Mouse (Mus musculus): Measurements from ENCODE around the gene Plekhn1.

Plekhn1 gene

DNA sequence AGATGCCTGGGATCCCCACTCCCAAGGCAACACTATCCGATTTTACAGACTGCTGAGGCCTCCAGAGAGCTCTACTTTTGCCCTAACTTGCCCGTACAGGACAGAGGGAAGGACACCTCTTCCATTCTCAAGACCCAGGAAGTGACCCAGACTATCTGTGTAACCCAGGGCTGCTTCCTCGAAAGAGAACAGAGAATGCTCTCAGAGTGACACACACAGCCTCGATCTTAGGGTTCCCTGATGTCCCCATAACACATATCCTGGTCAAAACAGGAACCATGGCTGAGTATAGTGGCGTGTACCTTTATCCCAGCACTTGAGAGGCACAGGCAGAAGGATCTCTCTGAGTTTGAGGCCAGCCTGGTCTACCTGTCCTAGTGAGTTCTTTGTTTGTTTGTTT lies 50.9 kb downstream of the Plekhn1 start:
- no peak for DNase-seq

DNA sequence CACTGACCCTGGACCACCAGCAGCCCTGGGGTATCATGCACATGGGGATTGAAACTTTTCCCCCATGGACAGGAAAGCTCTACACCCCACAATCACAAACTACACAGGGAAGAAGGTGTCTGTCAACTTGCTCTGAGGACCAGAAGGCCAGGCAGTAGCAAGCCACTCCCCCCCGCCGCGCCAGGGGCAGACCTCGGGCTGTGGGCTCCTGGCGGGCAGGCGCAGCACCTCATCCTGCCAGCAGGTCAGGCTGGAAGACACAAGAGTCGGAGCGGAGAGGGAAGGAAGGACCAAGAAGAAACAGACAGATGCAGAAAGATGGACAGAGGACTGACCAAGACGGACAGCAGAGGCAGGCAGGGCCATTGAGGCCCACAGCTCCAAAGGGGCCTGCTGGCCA lies 57.0 kb downstream of the Plekhn1 start:
- DNase-seq, result no peak

DNA sequence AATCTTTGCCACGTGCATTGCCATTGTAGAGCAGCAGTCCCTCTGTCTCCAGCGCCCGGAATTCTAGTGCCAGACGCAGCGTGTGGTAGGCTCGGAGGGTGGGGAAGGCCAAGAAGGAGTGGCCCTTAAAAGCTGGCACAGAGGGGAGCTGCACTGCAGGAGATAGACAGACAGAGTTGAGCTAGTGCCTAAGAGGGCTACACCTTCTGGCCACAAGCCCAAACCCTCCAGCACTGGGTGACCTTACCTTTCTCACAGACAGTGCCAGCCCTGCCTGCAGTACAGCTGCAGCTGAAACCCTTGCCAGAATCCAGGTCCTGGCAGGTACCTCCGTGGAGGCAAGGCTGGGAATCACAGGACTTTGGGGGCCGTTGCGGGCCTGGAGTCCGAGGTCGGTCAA lies 62.8 kb downstream of the Plekhn1 start:
- DNase-seq, result no peak

Data from cerebellum, postnatal 36 days (tissue).